Mouse (Mus musculus): ENCODE measurements around the gene Nudt13.
"Not testable (repeated sequence)": the region's sequence is repeated elsewhere in the genome, so short reads cannot be mapped to it uniquely, and the experiment has no call there.

DNA sequence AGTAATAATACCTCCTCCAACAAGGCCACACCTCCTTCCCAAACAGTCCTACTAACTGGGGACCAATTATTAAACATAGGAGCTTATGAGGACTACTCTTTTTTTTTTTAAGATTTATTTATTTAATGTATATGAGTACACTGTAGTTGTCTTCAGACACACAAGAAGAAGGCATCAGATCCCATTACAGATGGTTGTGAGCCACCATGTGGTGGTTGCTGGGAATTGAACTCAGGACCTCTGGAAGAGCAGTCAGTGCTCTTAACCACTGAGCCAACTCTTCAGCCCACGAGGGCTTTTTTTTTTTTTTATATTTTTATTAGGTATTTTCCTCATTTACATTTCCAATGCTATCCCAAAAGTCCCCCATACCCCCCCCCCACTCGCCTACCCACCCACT, 10.6 kb downstream of the Nudt13 start:
- TF ChIP-seq TAL1, GATA1 (IDR thresholded peaks at IDR 0.05; ENCODE audit: low read length): not testable (repeated sequence)
